Mouse (Mus musculus) liver, adult (tissue): ENCODE measurements around the gene Tbc1d1.

ENCODE experiments used
- GATA4 ChIP-seq: IDR thresholded peaks from 2 replicates; pipeline ENCODE4 v1.6.1; 2014; ENCODE audit warnings: mild to moderate bottlenecking, low read length; ENCODE audit not compliant: insufficient replicate concordance

Gene Tbc1d1

GRCm38 (mm10) chr5:64266534-64266933 lies 110.4 kb downstream of the Tbc1d1 start:
- TF ChIP-seq GATA4 = no peak

- no peak for TF ChIP-seq GATA4
These were observed 111.2 kb downstream of the Tbc1d1 start for GRCm38 (mm10) chr5:64267279-64267678.

- no peak for TF ChIP-seq GATA4
These were observed 113.6 kb downstream of the Tbc1d1 start for GRCm38 (mm10) chr5:64269669-64270068.

DNA sequence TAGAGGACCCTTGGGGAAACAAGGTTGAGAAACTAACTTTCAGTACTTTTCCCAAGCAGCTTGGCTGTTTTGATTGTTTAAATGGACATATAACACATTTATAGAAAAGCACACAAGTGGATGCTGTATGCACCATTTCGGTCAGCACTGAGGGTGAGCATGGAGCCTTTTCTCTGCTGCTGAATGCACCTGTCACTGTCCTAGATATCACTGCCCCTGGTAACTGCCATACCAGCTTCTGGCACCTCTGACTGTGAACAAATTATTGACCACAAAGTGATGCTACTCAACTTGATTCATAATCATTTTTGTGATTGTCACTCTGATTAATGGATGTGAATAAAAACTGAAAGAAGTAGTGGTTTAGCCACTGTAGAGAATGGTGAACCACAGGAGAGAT lies 117.4 kb downstream of the Tbc1d1 start:
- TF ChIP-seq GATA4 = no peak

DNA sequence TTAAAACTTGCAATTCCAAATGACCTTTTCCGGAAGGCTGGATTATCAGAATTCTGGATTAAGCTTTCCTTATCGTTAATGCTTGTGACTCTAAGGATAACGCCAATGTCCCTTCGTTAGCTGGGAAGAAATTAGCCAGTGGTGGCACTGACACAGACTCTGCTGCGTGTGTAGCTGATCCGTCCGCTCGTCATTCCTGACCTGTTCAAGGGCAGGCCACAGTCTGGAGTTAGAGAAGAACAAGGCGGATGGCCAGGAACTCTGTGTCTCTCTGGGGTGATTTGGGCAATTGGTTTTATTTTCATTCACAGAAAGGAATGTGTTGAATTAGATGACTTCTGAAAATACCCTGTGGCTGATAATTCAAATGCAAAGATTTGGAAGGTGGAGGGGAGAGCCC lies 118.2 kb downstream of the Tbc1d1 start:
- no peak for TF ChIP-seq GATA4

GRCm38 (mm10) chr5:64274738-64275451 lies 118.8 kb downstream of the Tbc1d1 start:
- TF ChIP-seq GATA4 = no peak

DNA sequence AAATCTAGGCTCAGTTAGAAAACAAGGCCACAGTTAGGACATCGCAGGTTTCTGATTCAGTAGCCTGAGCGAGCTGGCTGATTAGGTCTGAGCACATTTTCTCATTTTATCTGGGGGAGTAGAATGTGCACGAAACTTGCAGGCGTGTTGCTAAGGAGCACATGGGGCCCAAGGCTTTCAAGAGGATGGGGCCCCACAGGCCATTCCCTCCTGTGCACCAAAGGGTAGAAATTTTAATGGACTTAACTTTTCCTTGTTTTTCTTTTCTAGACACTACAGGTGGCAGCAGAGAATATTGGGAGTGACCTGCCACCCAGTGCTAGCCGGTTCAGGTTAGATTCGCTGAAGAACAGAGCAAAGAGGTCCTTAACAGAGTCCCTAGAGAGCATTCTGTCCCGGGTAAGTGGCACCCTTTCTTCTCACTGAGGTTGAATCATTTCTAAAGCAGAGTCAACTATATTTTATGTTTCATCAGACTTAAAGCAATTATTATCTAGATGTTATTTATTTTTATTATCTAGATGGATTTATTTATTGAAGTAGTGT lies 121.6 kb downstream of the Tbc1d1 start:
- no peak for TF ChIP-seq GATA4

GRCm38 (mm10) chr5:64279668-64280067 lies 123.6 kb downstream of the Tbc1d1 start:
- no peak for TF ChIP-seq GATA4

GRCm38 (mm10) chr5:64280191-64280590 lies 124.1 kb downstream of the Tbc1d1 start:
- TF ChIP-seq GATA4 = no peak

DNA sequence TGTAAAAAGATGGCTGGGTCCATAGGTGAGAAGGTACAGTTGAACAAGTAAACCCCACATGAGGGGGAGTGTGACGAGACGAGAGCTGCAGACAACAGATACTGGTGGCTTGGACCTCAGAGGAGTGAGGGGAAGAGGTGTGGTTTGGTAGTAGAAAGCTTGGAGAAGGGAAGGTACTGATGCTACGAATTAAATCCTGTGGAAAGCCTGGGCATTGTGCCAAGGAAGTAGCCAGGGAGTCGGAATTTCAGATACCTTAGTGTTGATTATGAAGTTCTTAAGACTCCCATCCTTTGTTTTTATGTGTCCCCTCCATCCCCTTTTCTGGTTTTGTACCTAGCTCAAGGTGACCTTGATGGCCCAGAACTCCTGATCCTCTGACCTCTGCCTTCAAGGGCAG lies 124.5 kb downstream of the Tbc1d1 start:
- TF ChIP-seq GATA4 = no peak

DNA sequence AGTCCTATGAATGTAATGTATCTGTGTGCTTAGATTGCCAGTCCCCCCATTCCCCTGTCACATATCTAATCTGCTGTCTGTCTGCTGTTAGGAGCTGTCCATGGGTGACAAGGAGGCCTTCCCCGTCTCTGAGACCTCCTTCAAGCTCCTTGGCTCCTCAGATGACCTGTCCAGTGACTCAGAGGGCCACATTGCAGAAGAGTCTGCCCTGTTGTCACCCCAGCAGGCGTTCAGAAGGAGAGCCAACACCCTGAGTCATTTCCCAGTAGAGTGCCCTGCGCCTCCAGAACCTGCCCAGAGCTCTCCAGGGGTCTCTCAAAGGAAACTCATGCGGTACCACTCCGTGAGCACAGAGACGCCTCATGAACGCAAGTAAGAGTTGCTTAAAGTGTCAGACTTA lies 125.6 kb downstream of the Tbc1d1 start:
- TF ChIP-seq GATA4 = no peak

GRCm38 (mm10) chr5:64282594-64282993 lies 126.5 kb downstream of the Tbc1d1 start:
- TF ChIP-seq GATA4 = no peak

GRCm38 (mm10) chr5:64285289-64285688 lies 129.2 kb downstream of the Tbc1d1 start:
- TF ChIP-seq GATA4 = no peak

- TF ChIP-seq GATA4 = no peak
These were observed 129.7 kb downstream of the Tbc1d1 start for GRCm38 (mm10) chr5:64285851-64286250.

- TF ChIP-seq GATA4 = no peak
These were observed 131.2 kb downstream of the Tbc1d1 start for GRCm38 (mm10) chr5:64287287-64287686.

DNA sequence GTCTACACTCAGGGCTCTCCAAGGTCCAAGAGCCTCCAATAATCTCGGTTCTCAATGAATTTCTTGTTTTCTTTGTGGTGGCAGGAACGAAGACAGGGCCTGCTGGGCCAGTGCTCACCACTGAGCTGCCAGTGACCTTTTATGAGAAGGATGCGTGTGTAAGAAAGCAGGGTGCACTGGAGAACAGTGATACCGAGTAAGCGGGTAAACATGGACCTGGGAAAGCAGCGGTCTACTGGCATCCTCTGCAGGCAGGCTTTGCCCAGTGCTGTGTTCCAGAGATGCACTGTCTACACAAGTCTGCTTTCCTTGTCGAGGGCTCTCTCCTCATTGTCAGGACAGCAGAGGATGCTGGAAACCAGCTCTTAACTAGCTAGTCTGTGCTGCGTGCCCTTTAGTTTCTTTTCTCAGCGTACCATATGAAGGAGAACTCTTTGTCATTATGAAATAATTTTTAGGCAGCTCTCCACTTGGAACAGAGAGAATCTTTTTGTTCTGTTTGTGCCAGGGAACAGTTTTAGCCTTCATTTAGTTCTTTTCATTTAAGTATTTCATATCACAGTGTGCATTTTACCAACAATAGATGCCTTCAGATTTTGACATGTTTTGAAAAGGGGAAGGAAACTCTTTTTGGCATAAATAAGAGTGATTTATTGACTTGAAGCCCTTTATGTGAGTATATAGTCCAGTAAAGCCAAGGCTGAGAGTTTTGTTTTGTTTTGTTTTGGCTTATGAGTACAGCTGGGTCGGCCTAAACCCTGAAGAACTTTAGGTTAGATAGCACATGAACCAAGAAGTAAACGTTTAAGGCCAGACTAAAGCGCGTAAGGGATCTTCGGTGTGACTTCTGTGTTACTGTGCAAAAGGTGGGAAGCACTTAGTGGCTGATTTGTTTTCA lies 132.2 kb downstream of the Tbc1d1 start:
- TF ChIP-seq GATA4 = no peak
